Mouse (Mus musculus): ENCODE results near the gene Nop58.

DNA sequence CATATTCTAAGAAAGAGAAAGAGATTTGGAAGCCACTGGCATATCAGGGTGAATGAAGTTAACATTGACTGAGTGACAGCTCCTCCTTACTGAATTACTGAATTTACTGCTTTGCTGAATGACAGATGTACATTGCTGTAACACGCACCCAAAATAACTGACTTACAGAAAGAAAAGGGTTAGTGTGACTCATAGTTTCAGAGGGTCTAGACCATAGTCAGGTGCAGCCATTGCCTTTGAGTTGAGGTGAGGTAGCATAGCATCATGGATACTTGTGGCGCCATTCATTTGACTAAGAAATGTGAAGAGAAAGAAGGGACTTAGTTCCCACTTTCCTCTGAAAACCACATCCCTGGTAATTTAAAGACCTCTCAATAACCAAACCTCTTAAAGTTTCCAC, 11.1 kb upstream of the Nop58 start:
- TF ChIP-seq CTCF (conservative IDR thresholded peaks at IDR 0.05; ENCODE audit: insufficient read depth, insufficient read length, low read depth, low read length) (no peak), POLR2A (IDR thresholded peaks at IDR 0.05; ENCODE audit: low read depth, low read length) (no peak)
